Mouse (Mus musculus) testis, adult 2 months (tissue): ENCODE results near the gene Pxk.

ENCODE experiments used
- CTCF ChIP-seq: fragments of 200-500 bp; IDR thresholded peaks from 2 replicates; pipeline ENCODE4 v1.5.1; 2012; ENCODE audit warnings: low read depth, mild to moderate bottlenecking, inconsistent platforms, low read length, moderate library complexity; ENCODE audit not compliant: control insufficient read depth, insufficient read depth, insufficient replicate concordance
- POLR2A ChIP-seq: fragments of 200-500 bp; IDR thresholded peaks from 2 replicates; pipeline ENCODE4 v1.6.1; 2012; ENCODE audit warnings: low read depth, mild to moderate bottlenecking, inconsistent platforms, low read length, moderate library complexity; ENCODE audit not compliant: control insufficient read depth

GRCm38 (mm10) chr14:8148842-8149241 is 50.8 kb downstream of the Pxk start:
- TF ChIP-seq CTCF, result no peak
- TF ChIP-seq POLR2A, result no peak
